15 mouse cellular contexts compared by ENCODE assay signal in the genomic region with DNA sequence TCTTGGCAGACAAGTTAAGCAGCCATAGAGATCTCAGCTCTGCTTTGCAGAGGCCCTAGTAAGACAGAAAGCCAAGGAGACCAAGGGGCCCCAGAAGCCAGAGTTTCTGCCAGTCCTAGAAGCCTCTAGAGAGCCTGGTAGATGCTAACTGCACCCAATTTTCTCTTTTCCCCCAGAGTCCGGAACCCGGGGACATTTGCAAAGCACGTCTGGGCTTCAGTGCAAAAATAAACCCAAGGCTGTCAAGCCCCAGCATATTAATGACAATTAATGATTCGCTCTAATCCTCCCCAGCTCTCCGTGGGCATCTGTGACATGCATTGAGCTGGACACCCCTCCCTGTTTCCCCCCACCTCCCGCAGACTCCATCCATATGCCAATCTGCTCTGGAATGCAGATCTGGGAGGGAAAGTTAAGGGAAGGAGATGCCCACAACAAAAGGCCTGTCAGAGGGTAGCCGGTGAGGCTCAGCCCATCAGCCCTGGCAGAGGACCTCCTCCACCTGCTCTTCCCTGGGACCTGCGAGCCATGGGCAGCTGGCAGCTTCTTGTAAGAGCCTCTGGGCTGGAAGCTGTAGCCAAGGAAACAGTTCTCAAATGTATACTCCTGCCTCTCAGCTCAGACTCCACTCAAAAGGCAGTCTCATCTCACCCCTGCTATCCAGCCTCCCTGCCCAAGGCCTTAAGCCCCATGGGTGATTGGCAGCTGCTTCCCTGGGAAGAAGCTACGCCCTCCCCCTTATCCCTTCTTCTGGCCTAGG.
DNase-seq lines count a peak whose midpoint lies in the region; ATAC-seq lines count a peak whose summit lies in the region.
"Had no signal": no experiment of that assay in that cellular context is flagged by ENCODE, and none has a peak within 500 bp of the region (broad histone marks: within the 10 kb centered on the region; RNA-seq: fewer than 3 reads in every experiment).

No protein-coding gene starts in this region.

- WGBS in forebrain, embryonic 12.5 days = 19% methylated on average over 9 of the region's 9 CpGs
- 22% methylated on average over 9 of the region's 9 CpGs for WGBS in hindbrain, embryonic 15.5 days
- 33% methylated on average over 9 of the region's 9 CpGs for WGBS in neural tube, embryonic 14.5 days
- WGBS in heart, embryonic 11.5 days (ENCODE audit: insufficient replicate concordance) = 51% methylated on average over 9 of the region's 9 CpGs

- H3K9ac ChIP-seq in forebrain, embryonic 12.5 days = no peak overlapping the region
- no peak overlapping the region for H3K9ac ChIP-seq in hindbrain, embryonic 15.5 days
- no peak overlapping the region for H3K9ac ChIP-seq in neural tube, embryonic 14.5 days (replicated peaks; ENCODE audit: low read depth, low read length)
- no peak overlapping the region for H3K9ac ChIP-seq in heart, embryonic 11.5 days (ENCODE audit: low read depth, low read length)
- H3K9ac ChIP-seq: embryonic facial prominence, embryonic 12.5 days; liver, embryonic 12.5 days had no signal

- H3K4me3 ChIP-seq in forebrain, embryonic 12.5 days (replicated peaks) = no peak overlapping the region
- no peak overlapping the region for H3K4me3 ChIP-seq in hindbrain, embryonic 15.5 days
- H3K4me3 ChIP-seq in neural tube, embryonic 14.5 days (ENCODE audit: low read depth, low read length) = no peak overlapping the region
- no peak overlapping the region for H3K4me3 ChIP-seq in heart, embryonic 11.5 days (ENCODE audit: low read depth, low read length)
- H3K4me3 ChIP-seq: embryonic facial prominence, embryonic 12.5 days; liver, embryonic 12.5 days had no signal

- no peaks in the 10 kb centered on the region for H3K9me3 ChIP-seq in forebrain, embryonic 12.5 days
- H3K9me3 ChIP-seq in hindbrain, embryonic 15.5 days = no peaks in the 10 kb centered on the region
- no peaks in the 10 kb centered on the region for H3K9me3 ChIP-seq in neural tube, embryonic 14.5 days (ENCODE audit: control insufficient read depth, low read length)
- no peaks in the 10 kb centered on the region for H3K9me3 ChIP-seq in heart, embryonic 11.5 days (replicated peaks; ENCODE audit: control insufficient read depth, low read length)
- H3K9me3 ChIP-seq: embryonic facial prominence, embryonic 12.5 days; liver, embryonic 12.5 days had no signal

- peak overlapping the region; percentile 59 for H3K27ac ChIP-seq in forebrain, embryonic 12.5 days
- H3K27ac ChIP-seq in hindbrain, embryonic 15.5 days (replicated peaks) = 0 out of 2 replicates have a peak overlapping the region, but pooled peaks have one; percentile 13
- H3K27ac ChIP-seq in neural tube, embryonic 14.5 days (ENCODE audit: low read depth, low read length) = no peak overlapping the region
- H3K27ac ChIP-seq in heart, embryonic 11.5 days (ENCODE audit: low read depth, low read length) = no peak overlapping the region
- H3K27ac ChIP-seq: embryonic facial prominence, embryonic 12.5 days; liver, embryonic 12.5 days had no signal

- H3K27me3 ChIP-seq in forebrain, embryonic 12.5 days = no peaks in the 10 kb centered on the region
- H3K27me3 ChIP-seq in hindbrain, embryonic 15.5 days = no peaks in the 10 kb centered on the region
- no peaks in the 10 kb centered on the region for H3K27me3 ChIP-seq in neural tube, embryonic 14.5 days (ENCODE audit: control insufficient read depth, insufficient read depth, low read length)
- peaks cover 4% of the 10 kb centered on the region for H3K27me3 ChIP-seq in heart, embryonic 11.5 days (ENCODE audit: control insufficient read depth, insufficient read depth, low read length)
- H3K27me3 ChIP-seq: embryonic facial prominence, embryonic 12.5 days; liver, embryonic 12.5 days had no signal

- H3K36me3 ChIP-seq in forebrain, embryonic 12.5 days (replicated peaks) = no peaks in the 10 kb centered on the region
- no peaks in the 10 kb centered on the region for H3K36me3 ChIP-seq in hindbrain, embryonic 15.5 days
- H3K36me3 ChIP-seq in neural tube, embryonic 14.5 days (ENCODE audit: control insufficient read depth, insufficient read depth, low read length) = no peaks in the 10 kb centered on the region
- no peaks in the 10 kb centered on the region for H3K36me3 ChIP-seq in heart, embryonic 11.5 days (ENCODE audit: control insufficient read depth, insufficient read depth, low read length)
- H3K36me3 ChIP-seq: embryonic facial prominence, embryonic 12.5 days; liver, embryonic 12.5 days had no signal

- H3K4me1 ChIP-seq in forebrain, embryonic 12.5 days = peaks cover 20% of the 10 kb centered on the region
- H3K4me1 ChIP-seq in hindbrain, embryonic 15.5 days (replicated peaks) = peaks cover 17% of the 10 kb centered on the region
- H3K4me1 ChIP-seq in neural tube, embryonic 14.5 days (ENCODE audit: control insufficient read depth, insufficient read depth, low read length) = peaks cover 4% of the 10 kb centered on the region
- H3K4me1 ChIP-seq in heart, embryonic 11.5 days (ENCODE audit: control insufficient read depth, insufficient read depth, low read length) = no peaks in the 10 kb centered on the region
- H3K4me1 ChIP-seq: liver, embryonic 12.5 days had no signal

- peak; percentile 58; the same call in 1 of the 2 replicates for ATAC-seq in forebrain, embryonic 12.5 days (ENCODE audit: low FRiP score)
- ATAC-seq in hindbrain, embryonic 15.5 days (ENCODE audit: low FRiP score, low read depth) = peak; percentile 79
- peak; percentile 70; the same call in 1 of the 2 replicates for ATAC-seq in neural tube, embryonic 14.5 days (ENCODE audit: low read depth)
- ATAC-seq in heart, embryonic 11.5 days (replicated peaks; ENCODE audit: insufficient number of reproducible peaks, low FRiP score, low TSS enrichment) = no peak
- ATAC-seq: liver, embryonic 12.5 days; lung, postnatal 0 days had no signal

- DNase-seq in cerebellum, postnatal 10 days = peak; percentile 61 to 71
- no peak for DNase-seq in cerebellum, adult 11-12 months
- DNase-seq in layer of hippocampus, postnatal 25 days (ENCODE audit: extremely low spot score in 1 of 2, low spot score in 1 of 2) = no peak
- DNase-seq in layer of hippocampus, postnatal 36 days = no peak
- DNase-seq: cerebellum, adult 9-10 months; heart, postnatal 10 days; kidney, adult 11 months; thymus, adult 18-20 months had no signal

- no peak overlapping the region; the same call in 1 of the 2 replicates for H3K4me2 ChIP-seq in forebrain, embryonic 12.5 days
- no peak overlapping the region for H3K4me2 ChIP-seq in hindbrain, embryonic 15.5 days
- H3K4me2 ChIP-seq in neural tube, embryonic 14.5 days (ENCODE audit: low read depth, low read length) = no peak overlapping the region
- no peak overlapping the region for H3K4me2 ChIP-seq in heart, embryonic 11.5 days
- H3K4me2 ChIP-seq: embryonic facial prominence, embryonic 12.5 days; liver, embryonic 12.5 days had no signal

Comparison
In these comparisons a context has a peak if more than half of its experiments do, and no peak if none do; other contexts are left out.
1. DNase-seq: peak in cerebellum, postnatal 10 days (2 of 2); none in cerebellum, adult 11-12 months (single experiment), layer of hippocampus, postnatal 25 days (0 of 2) and layer of hippocampus, postnatal 36 days (0 of 2).
2. H3K27ac ChIP-seq: peak in forebrain, embryonic 12.5 days (single experiment) and hindbrain, embryonic 15.5 days (single experiment); none in neural tube, embryonic 14.5 days (single experiment) and heart, embryonic 11.5 days (single experiment).